Mouse (Mus musculus) small intestine, adult 2 months (tissue): Measurements from ENCODE around the gene Cisd3. TPM values are rescaled to one million over a fixed set of nuclear protein-coding genes. Genes with fewer than 3 reads are reported as not detected.
"Not testable (repeated sequence)": the region's sequence is repeated elsewhere in the genome, so short reads cannot be mapped to it uniquely, and the experiment has no call there.

Source experiments
- H3K27ac ChIP-seq: fragments of 200-500 bp; 2 replicates; pipeline ENCODE4 v1.5.1; 2012; ENCODE audit warnings: low read depth, low read length, control low read depth, inconsistent platforms; ENCODE audit not compliant: insufficient read depth
- H3K27me3 ChIP-seq: fragments of 200-500 bp; 2 replicates; pipeline ENCODE4 v1.6.1; 2012; ENCODE audit warnings: mild to moderate bottlenecking, moderate library complexity, low read length, inconsistent platforms; ENCODE audit not compliant: control insufficient read depth, insufficient read depth
- H3K36me3 ChIP-seq: fragments of 200-500 bp; 2 replicates; pipeline ENCODE4 v1.6.1; 2012; ENCODE audit warnings: mild to moderate bottlenecking, low read length, control low read depth, inconsistent platforms; ENCODE audit not compliant: control insufficient read depth, insufficient read depth
- H3K4me1 ChIP-seq: fragments of 200-500 bp; 2 replicates; pipeline ENCODE4 v1.6.1; 2012; ENCODE audit warnings: low read length, inconsistent platforms, mixed read lengths; ENCODE audit not compliant: control insufficient read depth, insufficient read depth, insufficient read length
- H3K4me3 ChIP-seq: fragments of 200-500 bp; 2 replicates; pipeline ENCODE4 v1.5.1; 2012; ENCODE audit warnings: low read depth, mild to moderate bottlenecking, control low read depth, inconsistent platforms, low read length, moderate library complexity
- CTCF ChIP-seq: fragments of 200-500 bp; IDR thresholded peaks from 2 replicates; pipeline ENCODE4 v1.5.1; 2012; ENCODE audit warnings: low read depth, mild to moderate bottlenecking, control low read depth, inconsistent platforms, low read length, moderate library complexity, mixed read lengths; ENCODE audit not compliant: insufficient replicate concordance, insufficient read length; ENCODE audit errors: extremely low read depth
- POLR2A ChIP-seq: fragments of 200-500 bp; IDR thresholded peaks from 2 replicates; pipeline ENCODE4 v1.6.1; 2012; ENCODE audit warnings: low read depth, mild to moderate bottlenecking, control low read depth, inconsistent platforms, low read length, moderate library complexity
- WGBS: fragments of 180-500 bp; shearing (Covaris S2); methylation state at CpG from one replicate; pipeline ENCODE4 v1.1.7; 2018; 5-methylcytosine and 5-hydroxymethylcytosine counted together
- polyA plus RNA-seq: library from polyadenylated mRNA; depleted of rRNA; stranded (reverse); fragments of >200 nt; gene quantifications from 2 replicates; pipeline ENCODE4 v1.2.3, GENCODE M21; 2012; rRNA removed

The Cisd3 gene
- polyA plus RNA-seq, 1 experiment, result 249 TPM

GRCm38 (mm10) chr11:97728730-97729129 is 43.1 kb downstream of the Cisd3 start:
- no peak overlapping the region for H3K27ac ChIP-seq
- 83% methylated on average over 7 of the region's 7 CpGs for WGBS
- no peak overlapping the region for H3K4me3 ChIP-seq
- TF ChIP-seq POLR2A (no peak), CTCF (no peak)
- H3K27me3 ChIP-seq, result no peaks in the 10 kb centered on the region
- H3K36me3 ChIP-seq, result peaks cover 23% of the 10 kb centered on the region
- 0 out of 2 replicates have a peak, but pooled peaks cover 3% of the 10 kb centered on the region for H3K4me1 ChIP-seq

GRCm38 (mm10) chr11:97733689-97734088 is 48.1 kb downstream of the Cisd3 start:
- 78% methylated on average over 10 of the region's 10 CpGs for WGBS
- H3K27ac ChIP-seq, result no peak overlapping the region
- no peak overlapping the region for H3K4me3 ChIP-seq
- no peaks in the 10 kb centered on the region for H3K27me3 ChIP-seq
- H3K4me1 ChIP-seq, result 0 out of 2 replicates have a peak, but pooled peaks cover 3% of the 10 kb centered on the region
- H3K36me3 ChIP-seq, result peaks cover 8% of the 10 kb centered on the region
- TF ChIP-seq POLR2A (no peak), CTCF (no peak)

GRCm38 (mm10) chr11:97734810-97735209 is 49.2 kb downstream of the Cisd3 start:
- H3K27ac ChIP-seq, H3K4me3 ChIP-seq, H3K27me3 ChIP-seq, H3K4me1 ChIP-seq, H3K36me3 ChIP-seq: not testable (repeated sequence)
- 88% methylated on average over 5 of the region's 5 CpGs for WGBS

- no peak overlapping the region for H3K4me3 ChIP-seq
- H3K27me3 ChIP-seq, result no peaks in the 10 kb centered on the region
- no peak for TF ChIP-seq CTCF
- no peaks in the 10 kb centered on the region for H3K4me1 ChIP-seq
- no peak overlapping the region for H3K27ac ChIP-seq
- WGBS, result 85% methylated on average over 5 of the region's 5 CpGs
- H3K36me3 ChIP-seq, result peaks cover 3% of the 10 kb centered on the region; the same call in 1 of the 2 replicates
Measured at GRCm38 (mm10) chr11:97736645-97737044, 51.0 kb downstream of the Cisd3 start.

GRCm38 (mm10) chr11:97737600-97737999 is 52.0 kb downstream of the Cisd3 start:
- no peak for TF ChIP-seq POLR2A
- no peak for TF ChIP-seq CTCF
- Histone ChIP-seq H3K4me1 (no peaks in the 10 kb centered on the region), H3K27ac (no peak overlapping the region), H3K4me3 (no peak overlapping the region), H3K27me3 (no peaks in the 10 kb centered on the region), H3K36me3 (no peaks in the 10 kb centered on the region)
- 68% methylated on average over 4 of the region's 4 CpGs for WGBS

Other genes starting within 250 kb of the Cisd3 start
- not detected in 2 replicates for gene 4933428G20Rik, start 185.5 kb upstream of the Cisd3 start, polyA plus RNA-seq
- 0.43 and 0.53 TPM in 2 replicates for gene Srcin1, start 109.6 kb upstream of the Cisd3 start, polyA plus RNA-seq
- 2.1 and 3.8 TPM in 2 replicates for gene Epop, start 56.1 kb upstream of the Cisd3 start, polyA plus RNA-seq
- 18.4 and 38.6 TPM in 2 replicates for gene Mllt6, start 22.4 kb upstream of the Cisd3 start, polyA plus RNA-seq
- 25.9 and 77.9 TPM in 2 replicates for gene Pcgf2, start 14.7 kb downstream of the Cisd3 start, polyA plus RNA-seq
- gene Psmb3, start 17.6 kb downstream of the Cisd3 start, polyA plus RNA-seq, result 164 and 330 TPM in 2 replicates
- 2.0 and 3.4 TPM in 2 replicates for gene Pip4k2b, start 58.9 kb downstream of the Cisd3 start, polyA plus RNA-seq
- 1.7 and 3.7 TPM in 2 replicates for gene Cwc25, start 80.7 kb downstream of the Cisd3 start, polyA plus RNA-seq
- not detected in 2 replicates for gene 1700001P01Rik, start 90.1 kb downstream of the Cisd3 start, polyA plus RNA-seq
- gene Rpl23, start 96.6 kb downstream of the Cisd3 start, polyA plus RNA-seq, result 10.2 and 22.0 TPM in 2 replicates
- gene Lasp1, start 113.2 kb downstream of the Cisd3 start, polyA plus RNA-seq, result 165 and 397 TPM in 2 replicates
- gene B230217C12Rik, start 155.0 kb downstream of the Cisd3 start, polyA plus RNA-seq, result 0.43 and 0.44 TPM in 2 replicates
- not detected in 2 replicates for gene Fbxo47, start 198.3 kb downstream of the Cisd3 start, polyA plus RNA-seq